Mouse (Mus musculus) heart, postnatal 0 days (tissue): ENCODE measurements around the gene Magi2. TPM values are rescaled to one million over a fixed set of nuclear protein-coding genes. Genes with fewer than 3 reads are reported as not detected.
A peak's percentile ranks its signal among the peaks of the same experiment; 100 is the strongest.
"Not testable (repeated sequence)": the region's sequence is repeated elsewhere in the genome, so short reads cannot be mapped to it uniquely, and the experiment has no call there.

Source experiments
- ATAC-seq: fragments of 200-750 bp; cut with Nextera tagmentation; 2 replicates; pipeline ENCODE4 v1.8.0; 2017; ENCODE audit warnings: low read depth, moderate number of reproducible peaks, moderate library complexity; ENCODE audit not compliant: insufficient read depth
- DNase-seq: peaks from one replicate; pipeline ENCODE4 v3.0.0-alpha.2; 2016; ENCODE audit warnings: low spot score
- H3K27ac ChIP-seq: fragments of 300-500 bp; sonication (generic); 2 replicates; pipeline ENCODE4 v1.5.1; 2014; ENCODE audit warnings: low read depth, mild to moderate bottlenecking
- H3K27me3 ChIP-seq: fragments of 300-500 bp; sonication (generic); 2 replicates; pipeline ENCODE4 v1.6.1; 2014; ENCODE audit warnings: low read length, mixed read lengths; ENCODE audit not compliant: control insufficient read depth, insufficient read depth
- H3K36me3 ChIP-seq: fragments of 300-500 bp; sonication (generic); replicated peaks from 2 replicates; pipeline ENCODE4 v1.6.1; 2014; ENCODE audit warnings: low read length, mixed read lengths; ENCODE audit not compliant: control insufficient read depth, insufficient read depth
- H3K4me1 ChIP-seq: fragments of 300-500 bp; sonication (generic); 2 replicates; pipeline ENCODE4 v1.6.1; 2014; ENCODE audit warnings: antibody characterized with exemption; ENCODE audit not compliant: control insufficient read depth, insufficient read depth
- H3K4me2 ChIP-seq: fragments of 300-500 bp; sonication (generic); 2 replicates; pipeline ENCODE4 v1.6.1; 2014; ENCODE audit warnings: low read depth, mild to moderate bottlenecking, low read length, moderate library complexity
- H3K4me3 ChIP-seq: fragments of 300-500 bp; sonication (generic); 2 replicates; pipeline ENCODE4 v1.5.1; 2014; ENCODE audit warnings: low read depth, low read length
- H3K9ac ChIP-seq: fragments of 300-500 bp; sonication (generic); replicated peaks from 2 replicates; pipeline ENCODE4 v1.6.1; 2014; ENCODE audit warnings: low read depth, low read length, mixed read lengths
- H3K9me3 ChIP-seq: fragments of 300-500 bp; sonication (generic); replicated peaks from 2 replicates; pipeline ENCODE4 v1.6.1; 2016; ENCODE audit warnings: low read length; ENCODE audit not compliant: control insufficient read depth
- CTCF ChIP-seq: IDR thresholded peaks from 2 replicates; pipeline ENCODE4 v1.5.1; 2016; ENCODE audit warnings: antibody characterized with exemption, control low read depth, low read depth
- EP300 ChIP-seq: IDR thresholded peaks from 2 replicates; pipeline ENCODE4 v1.6.1; 2016; ENCODE audit warnings: antibody characterized with exemption, low read depth
- WGBS: fragments of 180-500 bp; shearing (Covaris S2); extraction: QIAGEN DNeasy Blood & Tissue Kit; methylation state at CpG from one replicate; pipeline ENCODE4 v1.1.7; 2014; 5-methylcytosine and 5-hydroxymethylcytosine counted together
- polyA plus RNA-seq: library from polyadenylated mRNA; unstranded; fragments of >200 nt; fragmentation: Nextera tagmentation; extraction: Ambion mirVana; gene quantifications from 2 replicates; pipeline ENCODE4 v1.2.1, GENCODE M21; 2015
- total RNA-seq: library from RNA; depleted of rRNA; stranded (reverse); fragments of >200 nt; gene quantifications from 2 replicates; pipeline ENCODE4 v1.2.3, GENCODE M21; 2014; ENCODE audit warnings: low replicate concordance

Magi2 gene
- total and polyA plus RNA-seq, 2 experiments from 2014 or later, result 1.7 to 9.5 TPM

- H3K9me3 ChIP-seq, result no peaks in the 10 kb centered on the region
- DNase-seq (no peak), ATAC-seq (no peak)
- H3K36me3 ChIP-seq, result no peaks in the 10 kb centered on the region
- no peak overlapping the region for H3K4me2 ChIP-seq
- TF ChIP-seq CTCF, result no peak
- no peak for TF ChIP-seq EP300
- H3K4me3 ChIP-seq, result no peak overlapping the region
- no peaks in the 10 kb centered on the region for H3K4me1 ChIP-seq
- 67% methylated on average over 4 of the region's 4 CpGs for WGBS
- no peak overlapping the region for H3K9ac ChIP-seq
- H3K27ac ChIP-seq, result no peak overlapping the region
- no peaks in the 10 kb centered on the region for H3K27me3 ChIP-seq
Observed at GRCm38 (mm10) chr5:20720201-20720900, 1493.5 kb downstream of the Magi2 start.

DNA sequence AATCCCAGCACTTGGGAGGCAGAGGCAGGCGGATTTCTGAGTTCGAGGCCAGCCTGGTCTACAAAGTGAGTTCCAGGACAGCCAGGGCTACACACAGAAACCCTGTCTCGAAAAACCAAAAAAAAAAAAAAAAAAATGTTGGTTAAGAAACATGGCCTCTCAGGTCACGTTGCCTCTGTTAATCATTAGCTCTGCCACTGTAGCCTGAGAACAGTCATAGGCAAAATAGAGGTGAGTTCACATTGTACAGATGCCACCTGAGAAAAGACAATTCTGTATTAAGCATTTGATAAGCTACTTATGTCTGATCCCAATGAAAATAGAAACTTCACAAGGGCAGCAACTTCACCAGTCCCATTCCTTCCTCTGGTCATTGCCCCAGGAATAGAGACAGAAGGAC, 1496.4 kb downstream of the Magi2 start:
- not testable (repeated sequence) for H3K36me3 ChIP-seq, ATAC-seq, H3K4me1 ChIP-seq, H3K9ac ChIP-seq, H3K4me2 ChIP-seq, DNase-seq, H3K27ac ChIP-seq, H3K9me3 ChIP-seq, H3K4me3 ChIP-seq, H3K27me3 ChIP-seq
- WGBS, result 93% methylated on average over 3 of the region's 4 CpGs

DNA sequence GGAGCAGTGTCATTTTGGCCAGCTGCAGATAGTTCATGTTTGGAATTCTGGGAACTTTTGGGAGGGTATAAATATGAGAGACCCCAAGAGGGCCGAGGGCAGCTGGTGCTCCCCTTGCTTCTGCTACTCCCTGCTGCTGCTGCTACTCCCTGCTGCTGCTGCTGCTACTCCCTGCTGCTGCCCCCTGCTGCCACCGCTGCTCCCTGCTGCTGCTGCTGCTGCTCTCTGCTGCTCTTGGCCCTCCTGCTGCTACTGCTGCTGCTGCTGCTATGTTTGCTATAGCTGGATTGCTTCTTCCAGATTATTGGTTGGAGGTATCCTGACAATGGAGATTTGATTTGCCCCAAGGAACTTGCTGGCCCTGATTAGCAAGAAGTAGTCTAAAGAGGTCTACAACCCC, 1512.0 kb downstream of the Magi2 start:
- Histone ChIP-seq H3K36me3 (no peaks in the 10 kb centered on the region), H3K9ac (no peak overlapping the region), H3K4me1 (no peaks in the 10 kb centered on the region), H3K4me2 (no peak overlapping the region), H3K27me3 (no peaks in the 10 kb centered on the region), H3K9me3 (no peaks in the 10 kb centered on the region), H3K4me3 (no peak overlapping the region), H3K27ac (no peak overlapping the region)
- ATAC-seq, result no peak
- WGBS, result 20% methylated on average over 2 of the region's 2 CpGs
- TF ChIP-seq EP300 (no peak), CTCF (peak; percentile 18; the same call in 1 of the 2 replicates)
- no peak for DNase-seq

- Histone ChIP-seq H3K9ac (no peak overlapping the region), H3K4me2 (no peak overlapping the region), H3K27ac (no peak overlapping the region), H3K27me3 (no peaks in the 10 kb centered on the region), H3K36me3 (no peaks in the 10 kb centered on the region), H3K4me1 (no peaks in the 10 kb centered on the region), H3K9me3 (no peaks in the 10 kb centered on the region), H3K4me3 (no peak overlapping the region)
- 39% methylated on average over 6 of the region's 6 CpGs for WGBS
- ATAC-seq (no peak), DNase-seq (no peak)
- no peak for TF ChIP-seq CTCF
- TF ChIP-seq EP300, result no peak
Observed at GRCm38 (mm10) chr5:20741193-20741592, 1514.4 kb downstream of the Magi2 start.

GRCm38 (mm10) chr5:20741936-20742335, 1515.1 kb downstream of the Magi2 start:
- H3K36me3 ChIP-seq, result no peaks in the 10 kb centered on the region
- no peaks in the 10 kb centered on the region for H3K27me3 ChIP-seq
- no peaks in the 10 kb centered on the region for H3K9me3 ChIP-seq
- no peak overlapping the region for H3K4me2 ChIP-seq
- TF ChIP-seq CTCF (no peak), EP300 (no peak)
- no peak overlapping the region for H3K9ac ChIP-seq
- ATAC-seq, result no peak
- 93% methylated on average over 8 of the region's 8 CpGs for WGBS
- no peaks in the 10 kb centered on the region for H3K4me1 ChIP-seq
- no peak overlapping the region for H3K27ac ChIP-seq
- no peak for DNase-seq
- H3K4me3 ChIP-seq, result no peak overlapping the region

DNA sequence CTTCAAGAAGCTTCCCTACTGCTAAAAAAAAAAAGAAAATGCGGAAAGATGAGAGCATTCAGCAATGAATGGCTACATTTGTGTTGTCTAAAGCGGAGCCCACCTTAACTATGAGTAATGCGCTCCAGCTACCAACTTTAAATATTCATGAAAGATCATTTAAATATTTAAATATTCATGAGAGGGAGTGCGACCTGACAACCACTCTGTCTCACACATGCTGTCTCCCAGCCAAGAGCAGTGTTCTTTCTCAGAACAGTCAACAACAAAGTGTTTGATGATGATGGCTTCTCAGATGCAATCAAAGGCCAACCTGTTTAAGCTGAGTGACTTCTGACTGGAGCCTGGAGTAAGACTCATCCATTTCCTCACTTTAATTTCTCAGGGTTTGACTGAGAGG, 1521.3 kb downstream of the Magi2 start:
- ATAC-seq (no peak), DNase-seq (no peak)
- Histone ChIP-seq H3K4me3 (no peak overlapping the region), H3K27me3 (no peaks in the 10 kb centered on the region), H3K27ac (no peak overlapping the region), H3K36me3 (no peaks in the 10 kb centered on the region), H3K4me1 (no peaks in the 10 kb centered on the region), H3K9me3 (no peaks in the 10 kb centered on the region), H3K4me2 (no peak overlapping the region), H3K9ac (no peak overlapping the region)
- WGBS, result 89% methylated on average over 4 of the region's 4 CpGs
- no peak for TF ChIP-seq EP300
- TF ChIP-seq CTCF, result no peak
